Mouse (Mus musculus): ENCODE data around the gene Gstt1.

Gstt1 gene

GRCm38 (mm10) chr10:75764519-75765473, 33.6 kb downstream of the Gstt1 start:
- peak; percentile 93 for DNase-seq (ENCODE audit: low read depth, low spot score)

GRCm38 (mm10) chr10:75763682-75764518, 34.5 kb downstream of the Gstt1 start, which contains the start of gene Cabin1:
TSS of gene Cabin1 (minus strand) at chr10:75764341.
- DNase-seq (ENCODE audit: low read depth, low spot score) = peak; percentile 99

GRCm38 (mm10) chr10:75762413-75762812, 36.0 kb downstream of the Gstt1 start:
- no peak for DNase-seq (ENCODE audit: low read depth, low spot score)

- peak; percentile 69 for DNase-seq (ENCODE audit: low read depth, low spot score)
These were observed 38.1 kb downstream of the Gstt1 start for GRCm38 (mm10) chr10:75760311-75760710.

GRCm38 (mm10) chr10:75756719-75757118, 41.7 kb downstream of the Gstt1 start:
- no peak for DNase-seq (ENCODE audit: low read depth, low spot score)

GRCm38 (mm10) chr10:75744017-75744416, 54.4 kb downstream of the Gstt1 start:
- peak; percentile 71 for DNase-seq (ENCODE audit: low read depth, low spot score)

- DNase-seq (ENCODE audit: low read depth, low spot score) = no peak
These were observed 55.0 kb downstream of the Gstt1 start for GRCm38 (mm10) chr10:75743369-75743768.

GRCm38 (mm10) chr10:75740866-75741265, 57.5 kb downstream of the Gstt1 start:
- DNase-seq (ENCODE audit: low read depth, low spot score) = no peak

Data from R1 (cell line).